Comparison of ENCODE assay signal across 37 mouse cellular contexts in genomic region chr6:34964550-34964949, GRCm38 (mm10). TPM values are rescaled to one million over a fixed set of nuclear protein-coding genes. Genes with fewer than 3 reads are reported as not detected.
DNase-seq lines count a peak whose midpoint lies in the region; ATAC-seq and TF ChIP-seq lines count a peak whose summit lies in the region.
"Had no signal": no experiment of that assay in that cellular context is flagged by ENCODE, and none has a peak within 500 bp of the region (broad histone marks: within the 10 kb centered on the region; RNA-seq: fewer than 3 reads in every experiment).

No protein-coding gene starts in this region.

- H3K27ac ChIP-seq in hindbrain, postnatal 0 days, result no peak overlapping the region
- H3K27ac ChIP-seq: hindbrain, embryonic 10.5 days; hindbrain, embryonic 13.5 days had no signal

- H3K27me3 ChIP-seq in hindbrain, postnatal 0 days (ENCODE audit: insufficient read depth, low read length), result no peaks in the 10 kb centered on the region
- H3K27me3 ChIP-seq: CH12.LX; hindbrain, embryonic 13.5 days had no signal

- H3K4me1 ChIP-seq in hindbrain, postnatal 0 days (ENCODE audit: insufficient read depth, low read length), result no peaks in the 10 kb centered on the region
- H3K4me1 ChIP-seq: hindbrain, embryonic 13.5 days had no signal

- no peak overlapping the region for H3K9ac ChIP-seq in hindbrain, postnatal 0 days (replicated peaks; ENCODE audit: low read length)
- H3K9ac ChIP-seq: forebrain, postnatal 0 days; hindbrain, embryonic 13.5 days had no signal

- DNase-seq in 416B (ENCODE audit: low read depth), result peak; percentile 52
- DNase-seq in urinary bladder, adult 18-20 months (ENCODE audit: low spot score in 2 of 2), result no peak
- DNase-seq in hindbrain, postnatal 0 days (ENCODE audit: low spot score), result no peak
- no peak for DNase-seq in Muller cell, postnatal 12 days (ENCODE audit: inconsistent ontology term)
- DNase-seq: adrenal gland, adult 2 months; adrenal gland, postnatal 14 days; B cell, adult 2 months; cerebellum, adult 11 months; cerebellum, adult 2 months; cerebellum, adult 9-11 months; cerebellum, postnatal 25 days; forebrain, postnatal 0 days; gastrocnemius, postnatal 25 days had no signal

- TF ChIP-seq CTCF in hindbrain, postnatal 0 days (IDR thresholded peaks at IDR 0.05; ENCODE audit: low read depth), result no peak

- 84% methylated on average over 2 of the region's 2 CpGs for WGBS in hindbrain, postnatal 0 days

- no peaks in the 10 kb centered on the region for H3K36me3 ChIP-seq in hindbrain, postnatal 0 days (ENCODE audit: insufficient read depth, low read length)
- H3K36me3 ChIP-seq: G1E; hindbrain, embryonic 10.5 days; hindbrain, embryonic 13.5 days had no signal

- H3K9me3 ChIP-seq in hindbrain, postnatal 0 days (ENCODE audit: low read length), result no peaks in the 10 kb centered on the region
- H3K9me3 ChIP-seq: G1E; hindbrain, embryonic 10.5 days; hindbrain, embryonic 13.5 days had no signal

- ATAC-seq in granulocyte monocyte progenitor cell, adult 5-6 weeks (replicated peaks; ENCODE audit: poor library complexity, severe bottlenecking), result peak; percentile 98
- peak; percentile 90 for ATAC-seq in megakaryocyte progenitor cell, adult 5-6 weeks (replicated peaks; ENCODE audit: poor library complexity)
- ATAC-seq in neutrophil, adult 5-6 weeks (ENCODE audit: extremely low read depth, insufficient number of reproducible peaks, low FRiP score, poor library complexity, severe bottlenecking), result peak; percentile 70
- no peak for ATAC-seq in hindbrain, postnatal 0 days
- ATAC-seq: forebrain, embryonic 14.5 days; forebrain, postnatal 0 days; hindbrain, embryonic 16.5 days; inflammation-experienced regulatory T-cells, adult 6 months; intestine, embryonic 16.5 days had no signal

- H3K4me3 ChIP-seq in hindbrain, postnatal 0 days (ENCODE audit: low read length), result no peak overlapping the region
- H3K4me3 ChIP-seq: hindbrain, embryonic 10.5 days; hindbrain, embryonic 13.5 days had no signal

- no peak overlapping the region for H3K4me2 ChIP-seq in hindbrain, postnatal 0 days (ENCODE audit: low read depth, low read length)
- H3K4me2 ChIP-seq: heart, embryonic 11.5 days; hindbrain, embryonic 13.5 days had no signal

RNA-seq across cellular contexts. Expression of gene Slc23a4, which starts 23.7 kb away (rescaled TPM):
- 2.1 TPM in 1 of 2 replicates, not detected in the other for total RNA-seq in granulocyte monocyte progenitor cell, adult 5-6 weeks (2014; fragmentation: Nextera tagmentation)
- 0.52 and 0.65 TPM in 2 replicates for total RNA-seq in granulocyte monocyte progenitor cell, adult 5-6 weeks (2017)
- 0.42 TPM in 1 of 2 replicates, not detected in the other for total RNA-seq in megakaryocyte progenitor cell, adult 5-6 weeks (2015)
- total RNA-seq in megakaryocyte progenitor cell, adult 5-6 weeks (2017), result 0.10 TPM in 1 of 2 replicates, not detected in the other
- 0.23 and 0.61 TPM in 2 replicates for total RNA-seq in neutrophil, adult 5-6 weeks (2017)
- 1.8 and 2.6 TPM in 2 replicates for total RNA-seq in hindbrain, postnatal 0 days (2014; rRNA removed)
- polyA plus RNA-seq in hindbrain, postnatal 0 days (2015; fragmentation: Nextera tagmentation; extraction: Ambion mirVana), result 0.67 and 0.68 TPM in 2 replicates
- total RNA-seq: gastrocnemius, adult 8-10 months had no signal
- polyA plus RNA-seq: embryonic facial prominence, embryonic 11.5 days had no signal

RNA-seq across cellular contexts. Expression of gene Stra8, which starts 44.6 kb away (rescaled TPM):
- not detected in 2 replicates for total RNA-seq in granulocyte monocyte progenitor cell, adult 5-6 weeks (2014; fragmentation: Nextera tagmentation)
- total RNA-seq in granulocyte monocyte progenitor cell, adult 5-6 weeks (2017), result not detected in 2 replicates
- not detected in 2 replicates for total RNA-seq in megakaryocyte progenitor cell, adult 5-6 weeks (2015)
- total RNA-seq in megakaryocyte progenitor cell, adult 5-6 weeks (2017), result not detected in 2 replicates
- not detected in 2 replicates for total RNA-seq in neutrophil, adult 5-6 weeks (2017)
- not detected in 2 replicates for total RNA-seq in hindbrain, postnatal 0 days (2014; rRNA removed)
- polyA plus RNA-seq in hindbrain, postnatal 0 days (2015; fragmentation: Nextera tagmentation; extraction: Ambion mirVana), result not detected in 2 replicates
- total RNA-seq: adrenal gland, adult 2 months; adrenal gland, postnatal 14 days; adrenal gland, postnatal 4 days; forebrain, postnatal 0 days; gastrocnemius, adult 8-10 months; gastrocnemius, postnatal 25 days; heart, adult 8-10 months; heart, postnatal 25 days had no signal
- polyA plus RNA-seq: adrenal gland, adult 2 months; cerebellum, adult 2 months; cortical plate, adult 2 months; embryonic facial prominence, embryonic 11.5 days; embryonic facial prominence, embryonic 14.5 days; forebrain, embryonic 11.5 days; forebrain, embryonic 14.5 days; forebrain, postnatal 0 days; frontal cortex, adult 2 months; G1E; gonadal fat pad, adult 2 months; heart, embryonic 11.5 days; heart, embryonic 14.5 days; heart, postnatal 0 days; hindbrain, embryonic 10.5 days; hindbrain, embryonic 13.5 days; hindbrain, embryonic 16.5 days; inflammation-experienced regulatory T-cells, adult 6 months; intestine, embryonic 16.5 days had no signal

RNA-seq across cellular contexts. Expression of gene Wdr91, which starts 53.9 kb away (rescaled TPM):
- 11.8 and 12.6 TPM in 2 replicates for total RNA-seq in granulocyte monocyte progenitor cell, adult 5-6 weeks (2014; fragmentation: Nextera tagmentation)
- total RNA-seq in granulocyte monocyte progenitor cell, adult 5-6 weeks (2017), result 16.8 and 17.4 TPM in 2 replicates
- total RNA-seq in megakaryocyte progenitor cell, adult 5-6 weeks (2015), result 5.8 and 6.1 TPM in 2 replicates
- total RNA-seq in megakaryocyte progenitor cell, adult 5-6 weeks (2017), result 20.5 and 22.7 TPM in 2 replicates
- total RNA-seq in neutrophil, adult 5-6 weeks (2017), result 32.7 and 34.8 TPM in 2 replicates
- 52.7 and 61.3 TPM in 2 replicates for total RNA-seq in hindbrain, postnatal 0 days (2014; rRNA removed)
- polyA plus RNA-seq in hindbrain, postnatal 0 days (2015; fragmentation: Nextera tagmentation; extraction: Ambion mirVana), result 17.9 and 18.2 TPM in 2 replicates
